Mouse (Mus musculus) liver, postnatal 0 days (tissue): ENCODE data around the gene Gm973.

Source experiments
- CTCF ChIP-seq: sonication (generic); IDR thresholded peaks from 2 replicates; pipeline ENCODE4 v1.5.1; 2016; ENCODE audit warnings: antibody characterized with exemption, low read depth
- EP300 ChIP-seq: IDR thresholded peaks from 2 replicates; pipeline ENCODE4 v1.6.1; 2016; ENCODE audit warnings: antibody characterized with exemption, low read depth, mild to moderate bottlenecking

- TF ChIP-seq CTCF: no peak
- no peak for TF ChIP-seq EP300
Measured at GRCm38 (mm10) chr1:59549036-59549675, 33.1 kb downstream of the Gm973 start.
